Mouse (Mus musculus) C2C12 (cell line): ENCODE measurements around the gene Comp. TPM values are rescaled to one million over a fixed set of nuclear protein-coding genes. Genes with fewer than 3 reads are reported as not detected.

Experiments
- H3K27me3 ChIP-seq: one replicate; pipeline ENCODE4 v1.6.1; 2011; ENCODE audit not compliant: control insufficient read depth, insufficient read depth, insufficient read length
- H3K36me3 ChIP-seq: one replicate; pipeline ENCODE4 v1.6.1; 2011; ENCODE audit not compliant: control insufficient read depth, insufficient read depth
- H3K4me3 ChIP-seq: one replicate; pipeline ENCODE4 v1.5.1; 2011; ENCODE audit warnings: mild to moderate bottlenecking, control low read depth; ENCODE audit not compliant: poor library complexity, insufficient read depth, severe bottlenecking
- H3K79me2 ChIP-seq: one replicate; pipeline ENCODE4 v1.6.1; 2011; ENCODE audit not compliant: control insufficient read depth, insufficient read depth
- H3K79me3 ChIP-seq: one replicate; pipeline ENCODE4 v1.6.1; 2011; ENCODE audit warnings: low read depth, control low read depth
- H3ac ChIP-seq: one replicate; pipeline ENCODE3; 2011; ENCODE audit warnings: low read depth; ENCODE audit not compliant: control insufficient read depth, insufficient read length
- CEBPB ChIP-seq: IDR thresholded peaks from one replicate; pipeline ENCODE4 v1.6.1; 2011; ENCODE audit warnings: low read depth, mild to moderate bottlenecking, control low read depth, moderate library complexity
- CTCF ChIP-seq: IDR thresholded peaks from one replicate; pipeline ENCODE4 v1.5.1; 2011; ENCODE audit not compliant: control insufficient read depth, insufficient read depth, insufficient read length
- FOSL1 ChIP-seq: IDR thresholded peaks from one replicate; pipeline ENCODE4 v1.8.0; 2011; ENCODE audit warnings: mild to moderate bottlenecking, low read length; ENCODE audit not compliant: poor library complexity, insufficient read depth, severe bottlenecking
- MAX ChIP-seq: IDR thresholded peaks from one replicate; pipeline ENCODE4 v1.6.1; 2011; ENCODE audit warnings: mild to moderate bottlenecking, control low read depth
- MYOD1 ChIP-seq: IDR thresholded peaks from one replicate; pipeline ENCODE4 v1.6.1; 2011; ENCODE audit warnings: low read depth; ENCODE audit not compliant: control insufficient read depth, insufficient read length
- MYOG ChIP-seq: IDR thresholded peaks from one replicate; pipeline ENCODE4 v1.6.1; 2011; ENCODE audit not compliant: control insufficient read depth, insufficient read length; ENCODE audit errors: extremely low read depth
- USF1 ChIP-seq: IDR thresholded peaks from one replicate; pipeline ENCODE4 v1.6.1; 2011; ENCODE audit warnings: low read depth, mild to moderate bottlenecking, control low read depth, moderate library complexity
- long read RNA-seq, 2 experiments: library from polyadenylated mRNA; unstranded; transcript quantifications; one replicate each; pipeline ENCODE4 v2.0.0; 2019 to 2020
- polyA plus RNA-seq: library from polyadenylated mRNA; unstranded; fragments of >200 nt; fragmentation: generic; extraction: Trizol; gene quantifications from one replicate; pipeline ENCODE4 v1.2.1, GENCODE M21; 2012; ENCODE audit warnings: missing spikeins

Comp gene
- polyA plus RNA-seq, result 0.20 TPM
- long read RNA-seq, experiment 1, result 0 reads
- long read RNA-seq, experiment 2, partial matches to known transcripts, result 1 of 3 reads
- long read RNA-seq, experiment 2, other reads (novel, unspliced or antisense), result 0 of 3 reads

- Histone ChIP-seq H3K36me3 (no peaks in the 10 kb centered on the region), H3K79me3 (no peaks in the 10 kb centered on the region), H3K4me3 (no peak within 1 kb of the TSS), H3K79me2 (no peaks in the 10 kb centered on the region), H3ac (peak within 1 kb of the TSS; percentile 75), H3K27me3 (peaks cover 31% of the 10 kb centered on the region)
- TF ChIP-seq MAX (no peak), CTCF (no peak), CEBPB (no peak), USF1 (no peak), FOSL1 (no peak), MYOG (no peak), MYOD1 (no peak)
Measured at GRCm38 (mm10) chr8:70373397-70374317, at the start of gene Comp. Gene Comp (plus strand): TSS chr8:70373558.

GRCm38 (mm10) chr8:70323716-70324115 is 49.6 kb upstream of the Comp start:
- Histone ChIP-seq H3K79me2 (no peaks in the 10 kb centered on the region), H3K4me3 (no peak overlapping the region), H3K27me3 (no peaks in the 10 kb centered on the region), H3ac (no peak overlapping the region), H3K36me3 (no peaks in the 10 kb centered on the region), H3K79me3 (no peaks in the 10 kb centered on the region)
- TF ChIP-seq CEBPB (no peak), FOSL1 (no peak), USF1 (no peak)

- Histone ChIP-seq H3K79me2 (no peaks in the 10 kb centered on the region), H3K79me3 (no peaks in the 10 kb centered on the region), H3K36me3 (peaks cover 17% of the 10 kb centered on the region), H3ac (no peak overlapping the region), H3K4me3 (no peak overlapping the region), H3K27me3 (no peaks in the 10 kb centered on the region)
- no peak for TF ChIP-seq USF1
- no peak for TF ChIP-seq CEBPB
- no peak for TF ChIP-seq MAX
- no peak for TF ChIP-seq MYOD1
- TF ChIP-seq CTCF, result no peak
Measured at GRCm38 (mm10) chr8:70327512-70327911, 45.8 kb upstream of the Comp start.

- H3K4me3 ChIP-seq, result no peak within 1 kb of the TSS
- no peak within 1 kb of the TSS for H3ac ChIP-seq
- no peak for TF ChIP-seq FOSL1
- no peak for TF ChIP-seq MAX
- no peak for TF ChIP-seq CEBPB
- no peak for TF ChIP-seq CTCF
- TF ChIP-seq MYOD1, result no peak
- TF ChIP-seq USF1, result no peak
- no peaks in the 10 kb centered on the region for H3K27me3 ChIP-seq
- H3K79me2 ChIP-seq, result no peaks in the 10 kb centered on the region
- H3K36me3 ChIP-seq, result peaks cover 35% of the 10 kb centered on the region
- no peaks in the 10 kb centered on the region for H3K79me3 ChIP-seq
Measured at GRCm38 (mm10) chr8:70329124-70329834, 44.1 kb upstream of the Comp start, which contains the start of gene Gdf1. Gene Gdf1 (plus strand): TSS chr8:70329817.

GRCm38 (mm10) chr8:70329835-70330740 is 43.3 kb upstream of the Comp start:
- Histone ChIP-seq H3K4me3 (no peak overlapping the region), H3ac (no peak overlapping the region), H3K79me2 (no peaks in the 10 kb centered on the region), H3K36me3 (peaks cover 43% of the 10 kb centered on the region), H3K27me3 (no peaks in the 10 kb centered on the region), H3K79me3 (no peaks in the 10 kb centered on the region)
- TF ChIP-seq FOSL1, result no peak
- TF ChIP-seq MAX, result no peak
- TF ChIP-seq CEBPB, result no peak
- no peak for TF ChIP-seq USF1
- no peak for TF ChIP-seq MYOG
- TF ChIP-seq CTCF, result no peak
- TF ChIP-seq MYOD1, result no peak
